Comparison of ENCODE assay signal across 11 mouse cellular contexts in genomic region chr2:158917398-158917797, GRCm38 (mm10).
DNase-seq lines count a peak whose midpoint lies in the region; TF ChIP-seq lines count a peak whose summit lies in the region.
"Had no signal": no experiment of that assay in that cellular context is flagged by ENCODE, and none has a peak within 500 bp of the region (broad histone marks: within the 10 kb centered on the region; RNA-seq: fewer than 3 reads in every experiment).

No protein-coding gene starts in this region.

- DNase-seq in gastrocnemius, adult 2 months = peak; percentile 33
- no peak for DNase-seq in gastrocnemius, postnatal 4 days (ENCODE audit: low spot score in 2 of 2)
- DNase-seq in lung, postnatal 14 days = peak; percentile 3
- no peak for DNase-seq in lung, adult 2 months
- DNase-seq in heart, postnatal 25 days (ENCODE audit: low spot score) = peak; percentile 9
- peak; percentile 3 for DNase-seq in skeletal muscle tissue, adult 2 months (ENCODE audit: low read depth, low spot score)
- DNase-seq in spleen, postnatal 14 days (ENCODE audit: low spot score in 2 of 2) = no peak
- DNase-seq: kidney, postnatal 36 days; liver, embryonic 13.5 days; thymus, postnatal 4 days had no signal

- H3K27ac ChIP-seq in gastrocnemius, adult 2 months = no peak overlapping the region
- H3K27ac ChIP-seq: liver, embryonic 13.5 days; neural tube, embryonic 13.5 days had no signal

- intact Hi-C loops in gastrocnemius, adult 2 months (cut with DNase I) = loop anchor here (10.0 kb wide), 1 partner anchor 247 kb away; no protein-coding TSS in a partner anchor
- intact Hi-C loops in heart, postnatal 25 days (cut with DNase I) = loop anchor here (10.0 kb wide), 1 partner anchor 1447 kb away; the partner anchor contains the start of gene Mafb

- 38% methylated on average over 6 of the region's 6 CpGs for WGBS in lung, adult 2 months

- TF ChIP-seq CTCF in gastrocnemius, adult 2 months (IDR thresholded peaks at IDR 0.05) = no peak
- no peak for TF ChIP-seq CTCF in lung, adult 2 months (IDR thresholded peaks at IDR 0.05; ENCODE audit: insufficient read depth, low read length)

- no peak overlapping the region for H3K4me3 ChIP-seq in gastrocnemius, adult 2 months
- H3K4me3 ChIP-seq in lung, adult 2 months (replicated peaks; ENCODE audit: extremely low read depth, low read depth, low read length) = no peak overlapping the region
- H3K4me3 ChIP-seq: liver, embryonic 13.5 days; neural tube, embryonic 13.5 days had no signal

- no peaks in the 10 kb centered on the region for H3K4me1 ChIP-seq in lung, adult 2 months (ENCODE audit: control insufficient read depth, insufficient read depth, low read length)
- H3K4me1 ChIP-seq: liver, embryonic 13.5 days had no signal

- no peak for TF ChIP-seq POLR2A in lung, adult 2 months (IDR thresholded peaks at IDR 0.05; ENCODE audit: borderline replicate concordance, extremely low read depth, low read depth, low read length)

Comparison
In these comparisons a context has a peak if more than half of its experiments do, and no peak if none do; other contexts are left out.
1. DNase-seq: peak in gastrocnemius, adult 2 months (single experiment), lung, postnatal 14 days (single experiment), heart, postnatal 25 days (single experiment) and skeletal muscle tissue, adult 2 months (single experiment); none in gastrocnemius, postnatal 4 days (0 of 2), lung, adult 2 months (single experiment) and spleen, postnatal 14 days (0 of 2).